8 mouse cellular contexts compared by ENCODE assay signal in the genomic region with DNA sequence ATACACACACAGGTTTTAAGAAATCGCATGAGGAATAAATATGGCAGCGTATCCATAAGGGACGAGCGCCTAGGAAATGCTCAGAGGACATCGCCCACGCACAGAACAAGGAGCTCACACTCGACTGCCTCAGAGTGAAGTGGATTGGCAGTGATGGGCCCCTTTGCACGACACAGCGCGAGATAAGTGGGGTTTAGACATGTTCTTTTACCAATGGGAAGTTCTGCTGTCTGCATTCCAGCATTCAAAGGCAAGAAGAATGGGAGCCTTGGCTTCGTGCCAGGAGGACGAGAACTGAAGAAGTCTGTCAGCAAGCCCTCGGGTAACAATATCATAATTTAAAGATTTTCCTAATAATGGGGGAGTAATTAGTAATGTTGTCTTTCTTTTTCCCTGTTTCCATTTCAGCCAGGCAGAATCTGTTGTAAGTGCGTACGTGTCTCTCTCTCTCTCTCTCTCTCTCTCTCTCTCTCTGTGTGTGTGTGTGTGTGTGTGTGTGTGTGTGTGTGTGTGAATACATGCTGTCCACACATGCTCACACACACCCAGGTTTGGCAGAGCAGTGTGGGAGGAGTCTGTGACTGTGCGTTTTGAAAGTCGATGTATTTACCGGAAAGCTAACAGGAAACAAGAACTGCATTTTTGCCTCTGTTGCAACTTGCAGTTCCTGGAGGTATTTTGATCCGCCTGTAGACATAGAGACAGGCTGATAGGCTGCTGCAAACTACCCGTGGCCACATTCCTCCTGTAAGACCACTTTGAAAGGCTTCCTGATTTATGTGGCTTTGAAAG.
DNase-seq lines count a peak whose midpoint lies in the region; ATAC-seq and TF ChIP-seq lines count a peak whose summit lies in the region.

No protein-coding gene starts in this region.

- no peak for TF ChIP-seq POLR2A in spleen, adult 2 months (IDR thresholded peaks at IDR 0.05; ENCODE audit: low read depth, low read length)

- peak overlapping the region; percentile 31 for H3K4me3 ChIP-seq in heart, embryonic 13.5 days
- H3K4me3 ChIP-seq in spleen, adult 2 months (ENCODE audit: extremely low read depth, insufficient read depth, insufficient read length) = no peak overlapping the region
- H3K4me3 ChIP-seq in hindbrain, postnatal 0 days (ENCODE audit: low read length) = no peak overlapping the region

- no peak overlapping the region for H3K9ac ChIP-seq in heart, embryonic 13.5 days
- no peak overlapping the region for H3K9ac ChIP-seq in hindbrain, postnatal 0 days (replicated peaks; ENCODE audit: low read length)

- no peaks in the 10 kb centered on the region for H3K36me3 ChIP-seq in heart, embryonic 13.5 days
- no peaks in the 10 kb centered on the region for H3K36me3 ChIP-seq in spleen, adult 2 months (ENCODE audit: control insufficient read depth, insufficient read depth, low read length)
- H3K36me3 ChIP-seq in hindbrain, postnatal 0 days (ENCODE audit: insufficient read depth, low read length) = no peaks in the 10 kb centered on the region

- peaks cover 15% of the 10 kb centered on the region for H3K4me1 ChIP-seq in heart, embryonic 13.5 days
- H3K4me1 ChIP-seq in spleen, adult 2 months (ENCODE audit: control insufficient read depth, insufficient read depth, insufficient read length) = no peaks in the 10 kb centered on the region
- 0 out of 2 replicates have a peak, but pooled peaks cover 4% of the 10 kb centered on the region for H3K4me1 ChIP-seq in hindbrain, postnatal 0 days (ENCODE audit: insufficient read depth, low read length)

- intact Hi-C loops in heart, postnatal 25 days (cut with DNase I) = no loop called here

- H3K4me2 ChIP-seq in heart, embryonic 13.5 days = peak overlapping the region; percentile 65
- no peak overlapping the region for H3K4me2 ChIP-seq in hindbrain, postnatal 0 days (ENCODE audit: low read depth, low read length)

- H3K27ac ChIP-seq in heart, embryonic 13.5 days (replicated peaks) = 0 out of 2 replicates have a peak overlapping the region, but pooled peaks have one; percentile 20
- H3K27ac ChIP-seq in spleen, adult 2 months (ENCODE audit: insufficient read depth, low read length) = peak overlapping the region; percentile 31; the same call in 1 of the 2 replicates
- no peak overlapping the region for H3K27ac ChIP-seq in hindbrain, postnatal 0 days

- no peaks in the 10 kb centered on the region for H3K27me3 ChIP-seq in heart, embryonic 13.5 days (replicated peaks)
- H3K27me3 ChIP-seq in spleen, adult 2 months (ENCODE audit: control insufficient read depth, insufficient read depth, low read length) = no peaks in the 10 kb centered on the region
- no peaks in the 10 kb centered on the region; the same call in 1 of the 2 replicates for H3K27me3 ChIP-seq in hindbrain, postnatal 0 days (ENCODE audit: insufficient read depth, low read length)

- H3K9me3 ChIP-seq in heart, embryonic 13.5 days = no peaks in the 10 kb centered on the region
- no peaks in the 10 kb centered on the region for H3K9me3 ChIP-seq in hindbrain, postnatal 0 days (ENCODE audit: low read length)

- no peak for TF ChIP-seq CTCF in spleen, adult 2 months (IDR thresholded peaks at IDR 0.05; ENCODE audit: extremely low read depth, insufficient read depth, insufficient read length, insufficient replicate concordance)
- TF ChIP-seq CTCF in hindbrain, postnatal 0 days (IDR thresholded peaks at IDR 0.05; ENCODE audit: low read depth) = no peak

- DNase-seq in heart, postnatal 25 days (ENCODE audit: low spot score) = no peak
- peak in 1 of 2 experiments; percentile 22 for DNase-seq in spleen, adult 2 months (ENCODE audit: low read depth in 1 of 2, low spot score in 2 of 2)
- no peak for DNase-seq in spleen, adult 12 weeks (ENCODE audit: low spot score)
- DNase-seq in hindbrain, postnatal 0 days (ENCODE audit: low spot score) = peak; percentile 48
- peak; percentile 15 for DNase-seq in right cerebral cortex, postnatal 25 days
- DNase-seq in cerebellum, adult 8-10 months = no peak

- 31% methylated on average over 20 of the region's 20 CpGs for WGBS in heart, embryonic 13.5 days
- 58% methylated on average over 20 of the region's 20 CpGs for WGBS in spleen, adult 2 months
- 47% methylated on average over 20 of the region's 20 CpGs for WGBS in hindbrain, postnatal 0 days

- ATAC-seq in heart, embryonic 13.5 days (ENCODE audit: extremely low read depth, insufficient number of reproducible peaks, low FRiP score, low TSS enrichment) = no peak
- no peak for ATAC-seq in hindbrain, postnatal 0 days
- no peak for ATAC-seq in megakaryocyte, adult 5-6 weeks (ENCODE audit: poor library complexity, severe bottlenecking)

Comparison
In these comparisons a context has a peak if more than half of its experiments do, and no peak if none do; other contexts are left out.
1. DNase-seq: peak in hindbrain, postnatal 0 days (single experiment) and right cerebral cortex, postnatal 25 days (single experiment); none in heart, postnatal 25 days (single experiment), spleen, adult 12 weeks (single experiment) and cerebellum, adult 8-10 months (single experiment).